Comparison of ENCODE assay signal across 8 mouse cellular contexts in genomic region chr8:120308131-120308530, GRCm38 (mm10).
DNase-seq lines count a peak whose midpoint lies in the region; ATAC-seq lines count a peak whose summit lies in the region.
"Had no signal": no experiment of that assay in that cellular context is flagged by ENCODE, and none has a peak within 500 bp of the region (broad histone marks: within the 10 kb centered on the region; RNA-seq: fewer than 3 reads in every experiment).

No protein-coding gene starts in this region.

- no peak overlapping the region for H3K4me3 ChIP-seq in forebrain, embryonic 11.5 days (ENCODE audit: low read depth, low read length)
- no peak overlapping the region for H3K4me3 ChIP-seq in limb, embryonic 10.5 days
- no peak overlapping the region for H3K4me3 ChIP-seq in stomach, embryonic 16.5 days (replicated peaks; ENCODE audit: low read length)

- ATAC-seq in forebrain, embryonic 11.5 days (replicated peaks; ENCODE audit: low FRiP score) = no peak
- no peak for ATAC-seq in stomach, embryonic 16.5 days (ENCODE audit: insufficient read depth, low FRiP score)

- DNase-seq in left cerebral cortex, postnatal 4 days = peak; percentile 60
- DNase-seq in left cerebral cortex, adult 11 months (ENCODE audit: low spot score) = no peak
- no peak for DNase-seq in forebrain, embryonic 11.5 days (ENCODE audit: low spot score)
- DNase-seq in limb, embryonic 10.5 days (ENCODE audit: low spot score) = no peak
- no peak for DNase-seq in adrenal gland, adult 18-20 months (ENCODE audit: low spot score in 2 of 2)
- no peak for DNase-seq in adrenal gland, adult 8-10 months
- DNase-seq: adrenal gland, adult 2 months had no signal

- 41% methylated on average over 8 of the region's 8 CpGs for WGBS in forebrain, embryonic 11.5 days
- 48% methylated on average over 8 of the region's 8 CpGs for WGBS in limb, embryonic 10.5 days
- 62% methylated on average over 8 of the region's 8 CpGs for WGBS in stomach, embryonic 16.5 days

- no peak overlapping the region for H3K4me2 ChIP-seq in forebrain, embryonic 11.5 days (ENCODE audit: low read depth, low read length, severe bottlenecking)
- no peak overlapping the region for H3K4me2 ChIP-seq in stomach, embryonic 16.5 days (ENCODE audit: low read depth, low read length)

- H3K9ac ChIP-seq in forebrain, embryonic 11.5 days (ENCODE audit: low read length) = 0 out of 2 replicates have a peak overlapping the region, but pooled peaks have one; percentile 16
- H3K9ac ChIP-seq in stomach, embryonic 16.5 days (ENCODE audit: low read length) = no peak overlapping the region

- no peaks in the 10 kb centered on the region for H3K36me3 ChIP-seq in forebrain, embryonic 11.5 days (ENCODE audit: control insufficient read depth, insufficient read depth, low read length)
- H3K36me3 ChIP-seq in limb, embryonic 10.5 days = no peaks in the 10 kb centered on the region
- no peaks in the 10 kb centered on the region for H3K36me3 ChIP-seq in stomach, embryonic 16.5 days (ENCODE audit: control insufficient read depth, insufficient read depth, low read length)

- no peaks in the 10 kb centered on the region for H3K9me3 ChIP-seq in forebrain, embryonic 11.5 days (ENCODE audit: control insufficient read depth, low read length)
- no peaks in the 10 kb centered on the region for H3K9me3 ChIP-seq in limb, embryonic 10.5 days (replicated peaks)
- no peaks in the 10 kb centered on the region for H3K9me3 ChIP-seq in stomach, embryonic 16.5 days (replicated peaks; ENCODE audit: control insufficient read depth, low read length)

- intact Hi-C loops in left cerebral cortex, postnatal 4 days (cut with DNase I) = no loop called here

- peaks cover 48% of the 10 kb centered on the region for H3K4me1 ChIP-seq in forebrain, embryonic 11.5 days (replicated peaks; ENCODE audit: control insufficient read depth, insufficient read depth, low read length)
- peaks cover 80% of the 10 kb centered on the region for H3K4me1 ChIP-seq in limb, embryonic 10.5 days
- peaks cover 26% of the 10 kb centered on the region for H3K4me1 ChIP-seq in stomach, embryonic 16.5 days (ENCODE audit: control insufficient read depth, insufficient read depth, low read length)

- H3K27ac ChIP-seq in forebrain, embryonic 11.5 days (ENCODE audit: low read depth, low read length) = no peak overlapping the region
- H3K27ac ChIP-seq in limb, embryonic 10.5 days = peak overlapping the region; percentile 64
- peak overlapping the region; percentile 4; the same call in 1 of the 2 replicates for H3K27ac ChIP-seq in stomach, embryonic 16.5 days (ENCODE audit: low read length)

- peaks cover 24% of the 10 kb centered on the region for H3K27me3 ChIP-seq in forebrain, embryonic 11.5 days (ENCODE audit: control insufficient read depth, insufficient read depth, low read length)
- H3K27me3 ChIP-seq in limb, embryonic 10.5 days (ENCODE audit: low read depth, poor library complexity, severe bottlenecking) = peaks cover 55% of the 10 kb centered on the region
- no peaks in the 10 kb centered on the region for H3K27me3 ChIP-seq in stomach, embryonic 16.5 days (ENCODE audit: control insufficient read depth, insufficient read depth, low read length)
